Mouse (Mus musculus) embryonic facial prominence, embryonic 14.5 days (tissue): ENCODE results near the gene Zdhhc19. TPM values are rescaled to one million over a fixed set of nuclear protein-coding genes. Genes with fewer than 3 reads are reported as not detected.
"Not testable (repeated sequence)": the region's sequence is repeated elsewhere in the genome, so short reads cannot be mapped to it uniquely, and the experiment has no call there.

Experiments
- ATAC-seq: fragments of 200-750 bp; cut with Nextera tagmentation; 2 replicates; pipeline ENCODE4 v1.8.0; 2017; ENCODE audit warnings: low read depth, moderate number of reproducible peaks, moderate TSS enrichment
- DNase-seq: peaks from one replicate; pipeline ENCODE4 v3.0.0-alpha.2; 2015; ENCODE audit warnings: low spot score
- H3K27ac ChIP-seq: fragments of 300-500 bp; sonication (generic); replicated peaks from 2 replicates; pipeline ENCODE4 v1.5.1; 2014; ENCODE audit warnings: low read depth, mild to moderate bottlenecking, low read length, moderate library complexity
- H3K27me3 ChIP-seq: fragments of 300-500 bp; sonication (generic); replicated peaks from 2 replicates; pipeline ENCODE4 v1.6.1; 2014; ENCODE audit warnings: low read length; ENCODE audit not compliant: control insufficient read depth, insufficient read depth
- H3K36me3 ChIP-seq: fragments of 300-500 bp; sonication (generic); 2 replicates; pipeline ENCODE4 v1.6.1; 2014; ENCODE audit warnings: low read length, mixed read lengths; ENCODE audit not compliant: control insufficient read depth, insufficient read depth
- H3K4me1 ChIP-seq: fragments of 300-500 bp; sonication (generic); 2 replicates; pipeline ENCODE4 v1.6.1; 2014; ENCODE audit warnings: antibody characterized with exemption, low read length; ENCODE audit not compliant: control insufficient read depth, insufficient read depth
- H3K4me2 ChIP-seq: fragments of 300-500 bp; sonication (generic); 2 replicates; pipeline ENCODE4 v1.6.1; 2014; ENCODE audit warnings: low read depth, mild to moderate bottlenecking, low read length, moderate library complexity, mixed read lengths
- H3K4me3 ChIP-seq: fragments of 300-500 bp; sonication (generic); 2 replicates; pipeline ENCODE4 v1.5.1; 2014; ENCODE audit warnings: low read depth, mild to moderate bottlenecking, low read length
- H3K9ac ChIP-seq: fragments of 300-500 bp; sonication (generic); 2 replicates; pipeline ENCODE4 v1.6.1; 2014; ENCODE audit warnings: low read depth, mild to moderate bottlenecking, low read length, moderate library complexity, mixed read lengths
- H3K9me3 ChIP-seq: fragments of 300-500 bp; sonication (generic); 2 replicates; pipeline ENCODE4 v1.6.1; 2016; ENCODE audit warnings: low read length; ENCODE audit not compliant: control insufficient read depth
- WGBS: fragments of 180-500 bp; shearing (Covaris S2); extraction: QIAGEN DNeasy Blood & Tissue Kit; methylation state at CpG from one replicate; pipeline ENCODE4 v1.1.7; 2014; 5-methylcytosine and 5-hydroxymethylcytosine counted together
- polyA plus RNA-seq: library from polyadenylated mRNA; unstranded; fragments of >200 nt; fragmentation: Nextera tagmentation; extraction: Ambion mirVana; gene quantifications from 2 replicates; pipeline ENCODE4 v1.2.1, GENCODE M21; 2014

Zdhhc19 gene
- polyA plus RNA-seq, 1 experiment from 2014 or later, result not detected

- Histone ChIP-seq H3K27ac (no peak overlapping the region), H3K9me3 (no peaks in the 10 kb centered on the region), H3K9ac (no peak overlapping the region), H3K27me3 (no peaks in the 10 kb centered on the region), H3K4me3 (no peak overlapping the region), H3K36me3 (no peaks in the 10 kb centered on the region), H3K4me1 (no peaks in the 10 kb centered on the region), H3K4me2 (no peak overlapping the region)
- WGBS, result 67% methylated on average over 2 of the region's 2 CpGs
- DNase-seq (no peak), ATAC-seq (no peak)
Observed at GRCm38 (mm10) chr16:32479415-32479814, 16.6 kb upstream of the Zdhhc19 start.

- no peak overlapping the region for H3K4me3 ChIP-seq
- no peak overlapping the region for H3K9ac ChIP-seq
- H3K9me3 ChIP-seq, result no peaks in the 10 kb centered on the region
- H3K4me2 ChIP-seq, result no peak overlapping the region
- H3K27me3 ChIP-seq, result no peaks in the 10 kb centered on the region
- H3K36me3 ChIP-seq, result no peaks in the 10 kb centered on the region
- ATAC-seq (no peak), DNase-seq (no peak)
- no peak overlapping the region for H3K27ac ChIP-seq
- no peaks in the 10 kb centered on the region for H3K4me1 ChIP-seq
- 37% methylated on average over 7 of the region's 7 CpGs for WGBS
Observed at GRCm38 (mm10) chr16:32484431-32484871, 11.6 kb upstream of the Zdhhc19 start.

GRCm38 (mm10) chr16:32485209-32485608 is 10.9 kb upstream of the Zdhhc19 start:
- Histone ChIP-seq H3K4me1 (no peaks in the 10 kb centered on the region), H3K9me3 (no peaks in the 10 kb centered on the region), H3K4me2 (no peak overlapping the region), H3K27me3 (no peaks in the 10 kb centered on the region), H3K27ac (no peak overlapping the region), H3K36me3 (no peaks in the 10 kb centered on the region), H3K9ac (no peak overlapping the region), H3K4me3 (no peak overlapping the region)
- DNase-seq (no peak), ATAC-seq (no peak)
- whole genome bisulfite sequencing, result 69% methylated on average over 2 of the region's 2 CpGs

- DNase-seq (no peak), ATAC-seq (no peak)
- Histone ChIP-seq H3K4me1 (no peaks in the 10 kb centered on the region), H3K36me3 (no peaks in the 10 kb centered on the region), H3K9me3 (no peaks in the 10 kb centered on the region), H3K4me3 (no peak overlapping the region), H3K4me2 (no peak overlapping the region), H3K9ac (no peak overlapping the region), H3K27ac (no peak overlapping the region), H3K27me3 (no peaks in the 10 kb centered on the region)
- WGBS, result 74% methylated on average over 6 of the region's 6 CpGs
Observed at GRCm38 (mm10) chr16:32486046-32486445, 10.0 kb upstream of the Zdhhc19 start.

- 43% methylated on average over 15 of the region's 15 CpGs for WGBS
- ATAC-seq (no peak), DNase-seq (no peak)
Observed at GRCm38 (mm10) chr16:32487234-32488111, 8.6 kb upstream of the Zdhhc19 start, which contains the start of gene Slc51a. Slc51a (minus strand) TSS chr16:32487879.

GRCm38 (mm10) chr16:32488939-32489338 is 7.1 kb upstream of the Zdhhc19 start:
- DNase-seq, result no peak
- Histone ChIP-seq H3K4me2 (no peak overlapping the region), H3K9me3 (no peaks in the 10 kb centered on the region), H3K9ac (no peak overlapping the region), H3K36me3 (no peaks in the 10 kb centered on the region), H3K4me3 (no peak overlapping the region), H3K27me3 (no peaks in the 10 kb centered on the region), H3K27ac (no peak overlapping the region), H3K4me1 (no peaks in the 10 kb centered on the region)
- 90% methylated on average over 3 of the region's 3 CpGs for WGBS
- no peak for ATAC-seq

More at GRCm38 (mm10) chr16:32487234-32488111, 8.6 kb upstream of the Zdhhc19 start, which contains the start of gene Slc51a:
- H3K4me1 ChIP-seq, result no peaks in the 10 kb centered on the region
- no peak within 1 kb of the TSS for H3K4me3 ChIP-seq
- no peaks in the 10 kb centered on the region for H3K27me3 ChIP-seq
- no peak within 1 kb of the TSS for H3K9ac ChIP-seq
- no peaks in the 10 kb centered on the region for H3K9me3 ChIP-seq
- H3K27ac ChIP-seq, result no peak within 1 kb of the TSS
- H3K36me3 ChIP-seq, result no peaks in the 10 kb centered on the region
- H3K4me2 ChIP-seq, result no peak within 1 kb of the TSS

- not testable (repeated sequence) for H3K27ac ChIP-seq, H3K4me2 ChIP-seq, H3K9me3 ChIP-seq, H3K36me3 ChIP-seq, H3K27me3 ChIP-seq, H3K4me3 ChIP-seq, H3K9ac ChIP-seq, H3K4me1 ChIP-seq, ATAC-seq, DNase-seq
- 66% methylated on average over 6 of the region's 6 CpGs for WGBS
Observed at GRCm38 (mm10) chr16:32494371-32494770, 1.7 kb upstream of the Zdhhc19 start.

- no peak overlapping the region for H3K4me3 ChIP-seq
- H3K27me3 ChIP-seq, result no peaks in the 10 kb centered on the region
- no peak overlapping the region for H3K27ac ChIP-seq
- WGBS, result 64% methylated on average over 13 of the region's 13 CpGs
- no peaks in the 10 kb centered on the region for H3K9me3 ChIP-seq
- H3K36me3 ChIP-seq, result no peaks in the 10 kb centered on the region
- H3K9ac ChIP-seq, result no peak overlapping the region
- H3K4me2 ChIP-seq, result peak overlapping the region; percentile 77
- DNase-seq (no peak), ATAC-seq (no peak)
- H3K4me1 ChIP-seq, result no peaks in the 10 kb centered on the region
Observed at GRCm38 (mm10) chr16:32498996-32499395, 2.9 kb downstream of the Zdhhc19 start.
